Mouse (Mus musculus) CH12F3 (cell line): ENCODE data around the gene Rrp1.
"Not testable (repeated sequence)": the region's sequence is repeated elsewhere in the genome, so short reads cannot be mapped to it uniquely, and the experiment has no call there.

Experiments used
- in situ Hi-C: fragments of 300-500 bp; cut with MboI; formaldehyde crosslinking; loops from 2 replicates; pipeline ENCODE4 v1.14.3; 2020; ENCODE audit warnings: low sequenced_read_pairs

The Rrp1 gene

GRCm38 (mm10) chr10:78425181-78426041 is 12.6 kb upstream of the Rrp1 start, which contains the start of gene Cstb:
Cstb (plus strand) TSS chr10:78425669.
- in situ Hi-C loops = no loop called here

GRCm38 (mm10) chr10:78422614-78423013 is 9.8 kb upstream of the Rrp1 start:
- in situ Hi-C loops = no loop called here

GRCm38 (mm10) chr10:78420929-78421328 is 8.1 kb upstream of the Rrp1 start:
- in situ Hi-C loops = no loop called here

GRCm38 (mm10) chr10:78418791-78419190 is 5.9 kb upstream of the Rrp1 start:
- in situ Hi-C loops = no loop called here

GRCm38 (mm10) chr10:78417888-78418287 is 5.0 kb upstream of the Rrp1 start:
- in situ Hi-C loops = no loop called here

GRCm38 (mm10) chr10:78414936-78415335 is 2.1 kb upstream of the Rrp1 start:
- in situ Hi-C loops = not testable (repeated sequence)

- in situ Hi-C loops = no loop called here
Observed at GRCm38 (mm10) chr10:78413152-78413520, 293 bp upstream of the Rrp1 start.

- in situ Hi-C loops = no loop called here
Observed at GRCm38 (mm10) chr10:78411851-78412250, 992 bp downstream of the Rrp1 start.

GRCm38 (mm10) chr10:78409035-78409788 is 3.6 kb downstream of the Rrp1 start:
- in situ Hi-C loops = no loop called here

GRCm38 (mm10) chr10:78407132-78407531 is 5.7 kb downstream of the Rrp1 start:
- in situ Hi-C loops = no loop called here

- in situ Hi-C loops = no loop called here
Observed at GRCm38 (mm10) chr10:78406152-78406551, 6.7 kb downstream of the Rrp1 start.

GRCm38 (mm10) chr10:78402301-78402922 is 10.4 kb downstream of the Rrp1 start:
- in situ Hi-C loops = no loop called here

- in situ Hi-C loops = no loop called here
Observed at GRCm38 (mm10) chr10:78401127-78401526, 11.7 kb downstream of the Rrp1 start.

- in situ Hi-C loops = no loop called here
Observed at GRCm38 (mm10) chr10:78399090-78399657, 13.7 kb downstream of the Rrp1 start.

- in situ Hi-C loops = no loop called here
Observed at GRCm38 (mm10) chr10:78396625-78396885, 16.3 kb downstream of the Rrp1 start.

GRCm38 (mm10) chr10:78395819-78396624 is 16.8 kb downstream of the Rrp1 start:
- in situ Hi-C loops = no loop called here

GRCm38 (mm10) chr10:78395377-78395776 is 17.5 kb downstream of the Rrp1 start:
- in situ Hi-C loops = no loop called here

GRCm38 (mm10) chr10:78392072-78392471 is 20.8 kb downstream of the Rrp1 start:
- in situ Hi-C loops = no loop called here

GRCm38 (mm10) chr10:78390982-78391470 is 21.8 kb downstream of the Rrp1 start:
- in situ Hi-C loops = no loop called here

GRCm38 (mm10) chr10:78388216-78388980 is 24.4 kb downstream of the Rrp1 start:
- in situ Hi-C loops = no loop called here
